Mouse (Mus musculus) brain, embryonic 14.5 days (tissue): ENCODE measurements around the gene Psapl1.

ENCODE experiments used
- CTCF ChIP-seq: fragments of 200-500 bp; IDR thresholded peaks from 2 replicates; pipeline ENCODE4 v1.5.1; 2012; ENCODE audit warnings: inconsistent platforms, mild to moderate bottlenecking, moderate library complexity, borderline replicate concordance; ENCODE audit not compliant: insufficient read depth, insufficient read length; ENCODE audit errors: extremely low read depth
- POLR2A ChIP-seq: fragments of 200-500 bp; IDR thresholded peaks from 2 replicates; pipeline ENCODE4 v1.6.1; 2012; ENCODE audit warnings: mild to moderate bottlenecking, inconsistent platforms, borderline replicate concordance; ENCODE audit not compliant: poor library complexity, insufficient read depth, insufficient read length, severe bottlenecking; ENCODE audit errors: extremely low read depth

DNA sequence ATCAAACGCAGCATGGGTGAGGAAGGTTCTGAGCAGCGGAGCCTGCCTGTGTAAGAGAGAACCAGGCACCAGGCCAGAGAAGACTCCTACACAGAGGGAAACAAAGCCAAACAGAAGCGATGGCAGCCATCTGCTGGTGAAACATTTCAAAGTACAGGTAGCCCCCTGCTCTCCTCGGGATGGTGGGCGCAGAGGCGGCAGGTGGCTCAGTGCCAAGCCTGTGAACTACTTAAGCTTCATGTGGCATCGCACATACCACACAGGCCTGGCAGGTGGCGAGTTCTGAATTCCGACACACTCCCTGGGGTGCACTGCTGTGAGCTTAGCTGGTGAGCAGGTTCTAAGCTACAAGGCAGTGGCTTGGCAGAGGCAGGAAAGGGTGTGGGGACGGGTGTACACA, 9.5 kb downstream of the Psapl1 start:
- TF ChIP-seq CTCF (0 out of 2 replicates have a peak, but pooled peaks have one; percentile 9), POLR2A (no peak)
